ENCODE assay signal across 8 mouse cellular contexts in genomic region chr8:9975898-9976611, GRCm38 (mm10). TPM values are rescaled to one million over a fixed set of nuclear protein-coding genes. Genes with fewer than 3 reads are reported as not detected.
DNase-seq lines count a peak whose midpoint lies in the region; ATAC-seq and TF ChIP-seq lines count a peak whose summit lies in the region.

No protein-coding gene starts in this region.

- H3K4me2 ChIP-seq in embryonic facial prominence, embryonic 15.5 days (replicated peaks), result peak overlapping the region; percentile 66
- peak overlapping the region; percentile 69 for H3K4me2 ChIP-seq in limb, embryonic 14.5 days (replicated peaks; ENCODE audit: low read depth, low read length, severe bottlenecking)
- peak overlapping the region; percentile 68 for H3K4me2 ChIP-seq in midbrain, postnatal 0 days (ENCODE audit: low read depth, low read length, poor library complexity, severe bottlenecking)

- peaks cover 5% of the 10 kb centered on the region; the same call in 1 of the 2 replicates for H3K4me1 ChIP-seq in bone marrow, adult 2 months (ENCODE audit: control insufficient read depth, insufficient read depth, low read length)
- H3K4me1 ChIP-seq in embryonic facial prominence, embryonic 15.5 days, result peaks cover 27% of the 10 kb centered on the region
- H3K4me1 ChIP-seq in limb, embryonic 14.5 days (ENCODE audit: control insufficient read depth, insufficient read depth, low read length), result peaks cover 25% of the 10 kb centered on the region
- H3K4me1 ChIP-seq in midbrain, postnatal 0 days (ENCODE audit: insufficient read depth, low read length), result peaks cover 19% of the 10 kb centered on the region

- H3K27me3 ChIP-seq in embryonic facial prominence, embryonic 15.5 days, result no peaks in the 10 kb centered on the region
- H3K27me3 ChIP-seq in limb, embryonic 14.5 days (ENCODE audit: control insufficient read depth, insufficient read depth, low read length), result no peaks in the 10 kb centered on the region
- H3K27me3 ChIP-seq in midbrain, postnatal 0 days (ENCODE audit: insufficient read depth, low read length), result no peaks in the 10 kb centered on the region

- TF ChIP-seq POLR2A in bone marrow, adult 2 months (IDR thresholded peaks at IDR 0.05; ENCODE audit: borderline replicate concordance, control insufficient read depth, low read depth, low read length), result peak; percentile 82; the same call in 1 of the 2 replicates
- 0 out of 2 replicates have a peak, but pooled peaks have one; percentile 71 for TF ChIP-seq POLR2A in limb, embryonic 14.5 days (IDR thresholded peaks at IDR 0.05; ENCODE audit: borderline replicate concordance, extremely low read depth, insufficient read depth, insufficient read length)

- peak overlapping the region; percentile 59 for H3K27ac ChIP-seq in bone marrow, adult 2 months (ENCODE audit: control insufficient read depth, insufficient read depth, low read depth, low read length, poor library complexity)
- no peak overlapping the region for H3K27ac ChIP-seq in embryonic facial prominence, embryonic 15.5 days (replicated peaks)
- H3K27ac ChIP-seq in limb, embryonic 14.5 days (replicated peaks; ENCODE audit: low read depth, low read length), result 0 out of 2 replicates have a peak overlapping the region, but pooled peaks have one; percentile 26
- peak overlapping the region; percentile 19; the same call in 1 of the 2 replicates for H3K27ac ChIP-seq in midbrain, postnatal 0 days (ENCODE audit: low read depth, low read length)

- H3K9me3 ChIP-seq in embryonic facial prominence, embryonic 15.5 days (replicated peaks), result no peaks in the 10 kb centered on the region
- no peaks in the 10 kb centered on the region for H3K9me3 ChIP-seq in limb, embryonic 14.5 days (ENCODE audit: control insufficient read depth, low read length)
- H3K9me3 ChIP-seq in midbrain, postnatal 0 days (ENCODE audit: low read length), result no peaks in the 10 kb centered on the region

- H3K4me3 ChIP-seq in bone marrow, adult 2 months (replicated peaks; ENCODE audit: control insufficient read depth, low read depth, low read length), result peak overlapping the region; percentile 78
- H3K4me3 ChIP-seq in embryonic facial prominence, embryonic 15.5 days (replicated peaks), result peak overlapping the region; percentile 63
- H3K4me3 ChIP-seq in limb, embryonic 14.5 days (replicated peaks; ENCODE audit: low read length), result peak overlapping the region; percentile 70
- peak overlapping the region; percentile 66 for H3K4me3 ChIP-seq in midbrain, postnatal 0 days (ENCODE audit: low read depth, low read length)

- peak; percentile 97 for DNase-seq in 416B (ENCODE audit: low read depth)
- peak; percentile 98 for DNase-seq in heart, adult 8-10 months (ENCODE audit: low spot score)
- DNase-seq in kidney, adult 9 months, result peak; percentile 99
- peak; percentile 97 for DNase-seq in limb, embryonic 14.5 days (ENCODE audit: low spot score)
- DNase-seq in midbrain, postnatal 0 days (ENCODE audit: low spot score), result peak; percentile 99
- DNase-seq in spleen, postnatal 14 days (ENCODE audit: low spot score in 2 of 2), result peak; percentile 93 to 94

- peaks cover 21% of the 10 kb centered on the region for H3K36me3 ChIP-seq in embryonic facial prominence, embryonic 15.5 days
- H3K36me3 ChIP-seq in limb, embryonic 14.5 days (ENCODE audit: control insufficient read depth, insufficient read depth, low read length), result peaks cover 23% of the 10 kb centered on the region
- peaks cover 25% of the 10 kb centered on the region for H3K36me3 ChIP-seq in midbrain, postnatal 0 days (ENCODE audit: insufficient read depth, low read length)

- peak; percentile 96 for ATAC-seq in embryonic facial prominence, embryonic 15.5 days (ENCODE audit: insufficient number of reproducible peaks, low FRiP score, low TSS enrichment, low read depth)
- peak; percentile 93 for ATAC-seq in limb, embryonic 14.5 days (ENCODE audit: low FRiP score, low read depth)
- peak; percentile 96 for ATAC-seq in midbrain, postnatal 0 days (ENCODE audit: low FRiP score)

- peak overlapping the region; percentile 50 for H3K9ac ChIP-seq in embryonic facial prominence, embryonic 15.5 days
- peak overlapping the region; percentile 67 for H3K9ac ChIP-seq in limb, embryonic 14.5 days (ENCODE audit: low read depth, low read length, severe bottlenecking)
- H3K9ac ChIP-seq in midbrain, postnatal 0 days (replicated peaks; ENCODE audit: low read length, poor library complexity, severe bottlenecking), result peak overlapping the region; percentile 66

- TF ChIP-seq CTCF in bone marrow, adult 2 months (IDR thresholded peaks at IDR 0.05; ENCODE audit: control insufficient read depth, insufficient read depth, low read length), result peak; percentile 78
- TF ChIP-seq CTCF in midbrain, postnatal 0 days (IDR thresholded peaks at IDR 0.05), result peak; percentile 81

- under 1% methylated on average over 47 of the region's 47 CpGs for WGBS in bone marrow, adult 2 months
- under 1% methylated on average over 47 of the region's 47 CpGs for WGBS in embryonic facial prominence, embryonic 15.5 days
- WGBS in limb, embryonic 14.5 days, result under 1% methylated on average over 47 of the region's 47 CpGs
- under 1% methylated on average over 47 of the region's 47 CpGs for WGBS in midbrain, postnatal 0 days

RNA-seq across cellular contexts. Expression of gene Lig4, which starts 1.4 kb away (rescaled TPM):
- polyA plus RNA-seq in bone marrow, adult 2 months (2011; ENCODE audit: insufficient read depth, insufficient read length, low replicate concordance, missing spikeins), result 1.5 and 3.6 TPM in 2 replicates
- 4.0 and 4.2 TPM in 2 replicates for polyA plus RNA-seq in embryonic facial prominence, embryonic 15.5 days (2015; fragmentation: Nextera tagmentation; extraction: Ambion mirVana)
- 1 to 10 TPM; 4.6 to 6.3 (median 5.9) TPM for total RNA-seq in heart, adult 8-10 months (2022)
- 3.6 and 4.5 TPM in 2 replicates for polyA plus RNA-seq in limb, embryonic 14.5 days (2012; rRNA removed)
- 5.0 and 5.3 TPM in 2 replicates for polyA plus RNA-seq in limb, embryonic 14.5 days (2014; fragmentation: Nextera tagmentation; extraction: Ambion mirVana)
- 4.1 and 4.2 TPM in 2 replicates for total RNA-seq in midbrain, postnatal 0 days (2014; rRNA removed)
- polyA plus RNA-seq in midbrain, postnatal 0 days (2015; fragmentation: Nextera tagmentation; extraction: Ambion mirVana), result 7.3 and 8.2 TPM in 2 replicates

RNA-seq across cellular contexts. Expression of gene Abhd13, which starts 1.5 kb away (rescaled TPM):
- 2.8 and 4.1 TPM in 2 replicates for polyA plus RNA-seq in bone marrow, adult 2 months (2011; ENCODE audit: insufficient read depth, insufficient read length, low replicate concordance, missing spikeins)
- polyA plus RNA-seq in embryonic facial prominence, embryonic 15.5 days (2015; fragmentation: Nextera tagmentation; extraction: Ambion mirVana), result 16.1 and 16.5 TPM in 2 replicates
- 1 to 10 TPM; 8.5 to 9.5 (median 9.2) TPM for total RNA-seq in heart, adult 8-10 months (2022)
- polyA plus RNA-seq in limb, embryonic 14.5 days (2012; rRNA removed), result 10.9 and 11.4 TPM in 2 replicates
- 21.9 and 22.9 TPM in 2 replicates for polyA plus RNA-seq in limb, embryonic 14.5 days (2014; fragmentation: Nextera tagmentation; extraction: Ambion mirVana)
- 21.3 and 29.1 TPM in 2 replicates for total RNA-seq in midbrain, postnatal 0 days (2014; rRNA removed)
- 11.2 and 12.3 TPM in 2 replicates for polyA plus RNA-seq in midbrain, postnatal 0 days (2015; fragmentation: Nextera tagmentation; extraction: Ambion mirVana)

RNA-seq across cellular contexts. Expression of gene Tnfsf13b, which starts 30.2 kb away (rescaled TPM):
- polyA plus RNA-seq in bone marrow, adult 2 months (2011; ENCODE audit: insufficient read depth, insufficient read length, low replicate concordance, missing spikeins), result 3.1 and 21.4 TPM in 2 replicates
- polyA plus RNA-seq in embryonic facial prominence, embryonic 15.5 days (2015; fragmentation: Nextera tagmentation; extraction: Ambion mirVana), result 0.22 TPM in 1 of 2 replicates, not detected in the other
- 1 to 10 TPM; 5.1 to 7.8 (median 5.7) TPM for total RNA-seq in heart, adult 8-10 months (2022)
- 1.3 and 2.0 TPM in 2 replicates for polyA plus RNA-seq in limb, embryonic 14.5 days (2012; rRNA removed)
- 1.1 and 2.2 TPM in 2 replicates for polyA plus RNA-seq in limb, embryonic 14.5 days (2014; fragmentation: Nextera tagmentation; extraction: Ambion mirVana)
- 0.33 and 1.1 TPM in 2 replicates for total RNA-seq in midbrain, postnatal 0 days (2014; rRNA removed)
- polyA plus RNA-seq in midbrain, postnatal 0 days (2015; fragmentation: Nextera tagmentation; extraction: Ambion mirVana), result 0.59 and 1.1 TPM in 2 replicates
